Mouse (Mus musculus): ENCODE measurements at regions not wholly inside any gene's neighbourhood (a gene's known extent, or its start where the extent isn't known, plus 50 kb on each side); places are given as distances from the start of the nearest gene placed in this dataset.

DNA sequence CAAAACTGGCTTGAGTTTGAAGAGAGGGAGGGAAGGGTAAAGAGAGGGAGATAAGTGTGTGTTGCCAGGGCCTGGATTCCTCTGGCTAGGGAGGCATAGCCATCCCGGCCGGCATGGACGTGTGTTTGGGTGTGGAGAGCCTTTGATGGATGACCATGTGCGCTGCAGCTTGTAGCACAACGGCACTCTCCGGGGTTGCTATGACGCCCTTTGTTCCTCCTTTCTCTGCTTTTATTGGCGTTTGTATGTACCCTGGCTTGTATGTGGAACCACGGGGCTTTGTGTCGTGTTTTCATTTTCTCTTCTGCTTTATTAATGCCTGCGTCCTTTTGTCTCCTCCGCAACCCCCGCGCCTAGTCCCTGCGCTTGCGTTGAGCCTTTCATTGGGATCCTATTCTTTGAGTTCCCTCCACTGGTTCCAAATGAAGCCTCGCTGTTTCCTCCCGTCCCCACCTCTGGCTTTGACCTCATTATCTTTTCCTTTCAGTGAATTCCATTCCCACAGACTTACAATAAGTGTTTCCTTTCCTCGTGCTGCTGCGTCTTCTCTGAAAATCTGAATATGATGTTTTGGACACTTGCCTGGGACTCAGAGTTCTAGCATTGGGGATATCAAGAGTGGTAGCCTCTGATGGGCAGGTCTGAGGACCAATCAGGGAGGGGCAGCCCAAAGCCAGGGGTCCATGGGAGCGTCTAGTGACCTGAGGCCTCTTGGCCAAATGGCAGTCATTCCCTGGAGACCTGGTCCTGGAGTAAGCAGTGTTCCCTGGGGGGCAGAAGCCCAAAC lies 289.5 kb downstream of the Gm11011 start:
- no peak overlapping the region for H3K27ac ChIP-seq (ENCODE audit: control insufficient read depth, insufficient read depth, low read length)

DNA sequence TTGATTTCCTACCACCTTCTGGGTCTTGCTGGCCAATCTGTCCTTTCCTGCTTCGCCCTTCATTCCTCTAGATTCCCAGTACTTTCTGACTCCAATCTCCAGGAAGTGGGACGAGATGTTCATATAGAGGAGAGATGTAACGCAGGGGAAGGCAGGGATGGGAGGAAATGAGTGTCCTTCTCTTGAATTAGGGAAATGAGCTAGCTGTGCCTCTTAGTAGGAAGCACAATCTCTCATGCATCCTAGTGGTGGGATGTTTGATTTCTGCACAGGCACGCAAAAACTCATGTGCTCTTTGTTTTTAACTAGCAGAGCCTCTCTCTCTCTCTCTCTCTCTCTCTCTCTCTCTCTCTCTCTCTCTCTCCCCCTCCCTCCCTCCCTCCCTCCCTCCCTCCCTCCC lies 290.3 kb downstream of the Gm11011 start:
- no peak for DNase-seq
- WGBS: 61% methylated on average over 4 of the region's 4 CpGs
- Histone ChIP-seq H3K4me1 (replicated peaks; ENCODE audit: control insufficient read depth, insufficient read depth, low read length) (peaks cover 7% of the 10 kb centered on the region), H3K27me3 (ENCODE audit: control insufficient read depth, insufficient read depth, low read length) (no peaks in the 10 kb centered on the region), H3K36me3 (ENCODE audit: control insufficient read depth, insufficient read depth, low read length) (no peaks in the 10 kb centered on the region), H3K4me3 (ENCODE audit: control insufficient read depth, insufficient read depth, low read length) (no peak overlapping the region), H3K27ac (ENCODE audit: control insufficient read depth, insufficient read depth, low read length) (no peak overlapping the region)
- TF ChIP-seq CTCF (IDR thresholded peaks at IDR 0.05; ENCODE audit: borderline replicate concordance, control insufficient read depth, extremely low read depth, insufficient read depth, low read length, poor library complexity) (no peak), POLR2A (IDR thresholded peaks at IDR 0.05; ENCODE audit: control insufficient read depth, extremely low read depth, insufficient read depth, low read length, poor library complexity) (no peak)

More for the DNA sequence above, 289.5 kb downstream of the Gm11011 start:
- TF ChIP-seq POLR2A (IDR thresholded peaks at IDR 0.05; ENCODE audit: control insufficient read depth, extremely low read depth, insufficient read depth, low read length, poor library complexity) (no peak), CTCF (IDR thresholded peaks at IDR 0.05; ENCODE audit: borderline replicate concordance, control insufficient read depth, extremely low read depth, insufficient read depth, low read length, poor library complexity) (no peak)
- Histone ChIP-seq H3K36me3 (ENCODE audit: control insufficient read depth, insufficient read depth, low read length) (no peaks in the 10 kb centered on the region), H3K4me1 (replicated peaks; ENCODE audit: control insufficient read depth, insufficient read depth, low read length) (peaks cover 7% of the 10 kb centered on the region), H3K4me3 (ENCODE audit: control insufficient read depth, insufficient read depth, low read length) (no peak overlapping the region), H3K27me3 (ENCODE audit: control insufficient read depth, insufficient read depth, low read length) (no peaks in the 10 kb centered on the region)
- DNase-seq: no peak
- 14% methylated on average over 21 of the region's 21 CpGs for WGBS

DNA sequence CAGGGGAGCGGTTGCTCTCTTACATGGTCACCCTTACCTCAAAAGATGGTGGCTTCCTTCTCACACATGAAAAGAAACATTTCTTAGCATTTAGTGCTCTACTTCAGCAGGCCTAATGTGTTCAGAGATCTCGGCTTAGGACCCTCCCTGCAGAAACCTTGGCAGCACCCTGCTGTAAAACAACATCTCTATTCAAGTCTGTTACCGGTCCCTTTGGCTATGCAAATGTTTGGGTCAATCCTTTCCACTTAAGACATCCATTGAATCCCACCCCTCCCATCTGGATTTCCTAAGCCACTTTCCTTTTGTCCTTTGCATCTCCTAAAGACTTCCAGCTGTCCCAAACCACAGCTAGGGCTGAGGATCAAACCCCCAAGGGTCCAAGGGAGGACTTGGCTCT lies 294.2 kb downstream of the Gm11011 start:
- WGBS: 71% methylated on average over 3 of the region's 3 CpGs
- Histone ChIP-seq H3K27ac (ENCODE audit: control insufficient read depth, insufficient read depth, low read length) (no peak overlapping the region), H3K4me1 (replicated peaks; ENCODE audit: control insufficient read depth, insufficient read depth, low read length) (peaks cover 7% of the 10 kb centered on the region), H3K36me3 (ENCODE audit: control insufficient read depth, insufficient read depth, low read length) (no peaks in the 10 kb centered on the region), H3K4me3 (ENCODE audit: control insufficient read depth, insufficient read depth, low read length) (no peak overlapping the region), H3K27me3 (ENCODE audit: control insufficient read depth, insufficient read depth, low read length) (no peaks in the 10 kb centered on the region)
- TF ChIP-seq POLR2A (IDR thresholded peaks at IDR 0.05; ENCODE audit: control insufficient read depth, extremely low read depth, insufficient read depth, low read length, poor library complexity) (no peak), CTCF (IDR thresholded peaks at IDR 0.05; ENCODE audit: borderline replicate concordance, control insufficient read depth, extremely low read depth, insufficient read depth, low read length, poor library complexity) (no peak)
- no peak for DNase-seq

DNA sequence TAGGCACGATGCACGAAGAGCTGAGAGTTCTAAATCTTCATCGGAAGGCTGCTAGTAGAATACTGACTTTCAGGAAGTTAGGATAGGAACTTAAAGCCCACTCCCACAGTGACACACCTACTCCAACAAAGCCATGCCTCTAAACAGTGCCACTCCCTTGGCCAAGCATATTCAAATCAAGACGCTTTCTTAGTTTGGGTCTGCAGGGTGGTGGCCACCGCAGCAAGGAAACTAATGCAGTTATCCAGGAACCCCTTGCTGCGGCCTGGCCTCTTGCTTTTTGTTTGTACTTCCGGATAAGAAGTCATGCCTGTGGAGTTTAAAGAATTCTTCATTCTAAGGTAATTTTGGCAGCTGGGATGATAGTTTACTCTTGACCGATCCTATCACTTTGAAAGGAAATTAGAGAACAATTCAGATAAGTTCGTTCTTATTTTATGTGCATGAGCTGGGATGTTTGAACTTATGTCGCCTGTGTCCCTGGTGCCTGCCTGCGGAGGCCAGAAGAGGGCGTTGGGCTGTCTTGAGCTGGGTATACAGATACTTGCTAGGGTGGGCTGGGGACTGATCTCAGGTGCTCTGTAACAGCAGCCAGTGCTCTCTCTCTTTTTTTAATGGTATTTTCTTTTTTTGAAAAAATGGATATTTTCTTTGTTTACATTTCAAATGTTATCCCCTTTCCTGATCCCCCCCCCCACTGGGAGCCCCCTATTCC lies 298.5 kb downstream of the Gm11011 start:
- Histone ChIP-seq H3K4me3 (ENCODE audit: control insufficient read depth, insufficient read depth, low read length) (no peak overlapping the region), H3K27ac (ENCODE audit: control insufficient read depth, insufficient read depth, low read length) (no peak overlapping the region), H3K36me3 (ENCODE audit: control insufficient read depth, insufficient read depth, low read length) (no peaks in the 10 kb centered on the region), H3K27me3 (ENCODE audit: control insufficient read depth, insufficient read depth, low read length) (no peaks in the 10 kb centered on the region), H3K4me1 (replicated peaks; ENCODE audit: control insufficient read depth, insufficient read depth, low read length) (no peaks in the 10 kb centered on the region)
- TF ChIP-seq POLR2A (IDR thresholded peaks at IDR 0.05; ENCODE audit: control insufficient read depth, extremely low read depth, insufficient read depth, low read length, poor library complexity) (no peak), CTCF (IDR thresholded peaks at IDR 0.05; ENCODE audit: borderline replicate concordance, control insufficient read depth, extremely low read depth, insufficient read depth, low read length, poor library complexity) (no peak)
- no peak for DNase-seq
- 95% methylated on average over 12 of the region's 12 CpGs for WGBS

GRCm38 (mm10) chr2:169286701-169287100 lies 300.8 kb downstream of the Gm11011 start:
- Histone ChIP-seq H3K27ac (ENCODE audit: control insufficient read depth, insufficient read depth, low read length) (no peak overlapping the region), H3K36me3 (ENCODE audit: control insufficient read depth, insufficient read depth, low read length) (no peaks in the 10 kb centered on the region), H3K4me3 (ENCODE audit: control insufficient read depth, insufficient read depth, low read length) (no peak overlapping the region), H3K27me3 (ENCODE audit: control insufficient read depth, insufficient read depth, low read length) (no peaks in the 10 kb centered on the region), H3K4me1 (replicated peaks; ENCODE audit: control insufficient read depth, insufficient read depth, low read length) (no peaks in the 10 kb centered on the region)
- no peak for TF ChIP-seq POLR2A (IDR thresholded peaks at IDR 0.05; ENCODE audit: control insufficient read depth, extremely low read depth, insufficient read depth, low read length, poor library complexity)
- TF ChIP-seq CTCF (IDR thresholded peaks at IDR 0.05; ENCODE audit: borderline replicate concordance, control insufficient read depth, extremely low read depth, insufficient read depth, low read length, poor library complexity): no peak
- no peak for DNase-seq
- 92% methylated on average over 7 of the region's 7 CpGs for WGBS

GRCm38 (mm10) chr2:169282508-169283117 lies 304.9 kb downstream of the Gm11011 start:
- WGBS: 93% methylated on average over 13 of the region's 13 CpGs
- Histone ChIP-seq H3K27ac (ENCODE audit: control insufficient read depth, insufficient read depth, low read length) (no peak overlapping the region), H3K36me3 (ENCODE audit: control insufficient read depth, insufficient read depth, low read length) (no peaks in the 10 kb centered on the region), H3K4me3 (ENCODE audit: control insufficient read depth, insufficient read depth, low read length) (no peak overlapping the region), H3K4me1 (replicated peaks; ENCODE audit: control insufficient read depth, insufficient read depth, low read length) (no peaks in the 10 kb centered on the region), H3K27me3 (ENCODE audit: control insufficient read depth, insufficient read depth, low read length) (no peaks in the 10 kb centered on the region)
- no peak for DNase-seq
- TF ChIP-seq CTCF (IDR thresholded peaks at IDR 0.05; ENCODE audit: borderline replicate concordance, control insufficient read depth, extremely low read depth, insufficient read depth, low read length, poor library complexity): no peak
- no peak for TF ChIP-seq POLR2A (IDR thresholded peaks at IDR 0.05; ENCODE audit: control insufficient read depth, extremely low read depth, insufficient read depth, low read length, poor library complexity)

Measured in thymus, adult 2 months (tissue).